Mouse (Mus musculus): ENCODE data around the gene Tbl2. TPM values are rescaled to one million over a fixed set of nuclear protein-coding genes. Genes with fewer than 3 reads are reported as not detected.
A peak's percentile ranks its signal among the peaks of the same experiment; 100 is the strongest.

Tbl2 gene
- polyA plus RNA-seq, 1 experiment = 17.6 TPM

DNA sequence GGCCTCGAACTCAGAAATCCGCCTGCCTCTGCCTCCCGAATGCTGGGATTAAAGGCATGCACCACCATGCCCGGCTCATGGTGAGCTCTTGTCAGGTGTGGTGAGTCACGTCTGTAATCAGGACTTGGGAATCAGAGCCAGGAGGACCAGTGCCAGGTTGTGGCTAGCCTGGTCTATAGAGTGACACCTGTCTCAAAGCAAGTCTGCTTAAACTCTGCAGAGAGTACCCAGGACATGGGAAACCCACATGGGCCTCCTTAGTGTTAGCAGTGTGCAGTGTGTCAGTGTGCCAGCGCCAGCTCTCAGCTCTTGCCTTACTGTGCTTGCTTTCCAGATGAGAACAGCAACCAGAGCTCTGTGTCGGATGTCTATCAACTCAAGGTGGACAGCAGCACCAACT is 30.2 kb downstream of the Tbl2 start:
- Histone ChIP-seq H3K4me3 (replicated peaks; ENCODE audit: insufficient read depth, low read depth, low read length) (no peak overlapping the region), H3K27me3 (ENCODE audit: control insufficient read depth, insufficient read depth, low read length) (no peaks in the 10 kb centered on the region), H3K27ac (ENCODE audit: insufficient read depth, low read length) (peak overlapping the region; percentile 95), H3K4me1 (ENCODE audit: control insufficient read depth, insufficient read depth, low read length) (peaks cover 55% of the 10 kb centered on the region)
- DNase-seq = peak; percentile 66 to 71
- TF ChIP-seq POLR2A (IDR thresholded peaks at IDR 0.05; ENCODE audit: borderline replicate concordance, insufficient read depth, low read length) (no peak), CTCF (IDR thresholded peaks at IDR 0.05; ENCODE audit: borderline replicate concordance, insufficient read depth, low read depth, low read length) (no peak)
- 58% methylated on average over 7 of the region's 7 CpGs for WGBS

DNA sequence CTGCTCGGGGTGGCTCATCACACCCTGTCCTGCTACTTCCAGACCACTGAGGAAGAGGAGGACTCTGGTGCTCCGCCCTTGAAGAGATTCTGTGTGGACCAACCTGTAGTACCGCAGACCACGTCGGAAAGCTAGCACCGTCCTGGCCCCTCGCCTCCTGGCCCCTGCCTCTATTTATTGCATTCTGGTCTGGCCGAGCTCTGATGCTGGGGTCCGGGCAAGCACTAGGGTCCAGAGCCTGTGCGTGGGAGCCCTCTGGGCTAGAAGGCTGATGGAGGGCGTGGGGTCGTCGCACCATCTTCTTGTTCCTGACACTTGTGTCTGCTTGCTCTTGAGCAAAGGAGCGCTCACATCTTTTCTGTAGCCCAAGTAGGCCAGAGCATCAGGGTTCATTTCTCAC is 31.3 kb downstream of the Tbl2 start:
- no peak overlapping the region for H3K4me3 ChIP-seq (replicated peaks; ENCODE audit: insufficient read depth, low read depth, low read length)
- peak overlapping the region; percentile 95 for H3K27ac ChIP-seq (ENCODE audit: insufficient read depth, low read length)
- no peak for DNase-seq
- H3K27me3 ChIP-seq (ENCODE audit: control insufficient read depth, insufficient read depth, low read length) = no peaks in the 10 kb centered on the region
- TF ChIP-seq POLR2A (IDR thresholded peaks at IDR 0.05; ENCODE audit: borderline replicate concordance, insufficient read depth, low read length) (no peak), CTCF (IDR thresholded peaks at IDR 0.05; ENCODE audit: borderline replicate concordance, insufficient read depth, low read depth, low read length) (no peak)
- WGBS = 94% methylated on average over 14 of the region's 14 CpGs
- peaks cover 55% of the 10 kb centered on the region for H3K4me1 ChIP-seq (ENCODE audit: control insufficient read depth, insufficient read depth, low read length)

DNA sequence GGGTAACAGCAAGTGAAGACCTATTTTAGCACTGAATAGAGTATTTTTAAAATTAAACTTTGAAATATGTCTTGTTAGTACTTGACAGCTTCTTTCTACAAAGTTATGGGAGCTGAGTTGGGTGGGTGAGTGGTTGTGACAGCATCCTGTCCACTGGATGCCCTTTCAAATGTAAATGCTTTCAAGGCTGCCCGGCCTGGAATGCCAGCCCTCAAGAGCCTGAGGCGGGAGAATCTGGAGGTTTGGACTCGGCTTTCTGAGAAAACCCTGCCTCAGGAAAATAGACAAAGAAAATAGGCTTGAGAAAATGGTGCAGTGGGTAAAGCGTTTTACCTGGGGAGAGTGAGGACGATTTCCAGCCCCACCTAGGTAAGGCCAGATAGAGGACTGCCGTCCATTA is 32.3 kb downstream of the Tbl2 start:
- H3K27ac ChIP-seq (ENCODE audit: insufficient read depth, low read length) = 0 out of 2 replicates have a peak overlapping the region, but pooled peaks have one; percentile 28
- H3K4me3 ChIP-seq (replicated peaks; ENCODE audit: insufficient read depth, low read depth, low read length) = no peak overlapping the region
- no peak for DNase-seq
- peaks cover 51% of the 10 kb centered on the region for H3K4me1 ChIP-seq (ENCODE audit: control insufficient read depth, insufficient read depth, low read length)
- 65% methylated on average over 6 of the region's 6 CpGs for WGBS
- no peaks in the 10 kb centered on the region for H3K27me3 ChIP-seq (ENCODE audit: control insufficient read depth, insufficient read depth, low read length)
- TF ChIP-seq CTCF (IDR thresholded peaks at IDR 0.05; ENCODE audit: borderline replicate concordance, insufficient read depth, low read depth, low read length) (no peak), POLR2A (IDR thresholded peaks at IDR 0.05; ENCODE audit: borderline replicate concordance, insufficient read depth, low read length) (no peak)

DNA sequence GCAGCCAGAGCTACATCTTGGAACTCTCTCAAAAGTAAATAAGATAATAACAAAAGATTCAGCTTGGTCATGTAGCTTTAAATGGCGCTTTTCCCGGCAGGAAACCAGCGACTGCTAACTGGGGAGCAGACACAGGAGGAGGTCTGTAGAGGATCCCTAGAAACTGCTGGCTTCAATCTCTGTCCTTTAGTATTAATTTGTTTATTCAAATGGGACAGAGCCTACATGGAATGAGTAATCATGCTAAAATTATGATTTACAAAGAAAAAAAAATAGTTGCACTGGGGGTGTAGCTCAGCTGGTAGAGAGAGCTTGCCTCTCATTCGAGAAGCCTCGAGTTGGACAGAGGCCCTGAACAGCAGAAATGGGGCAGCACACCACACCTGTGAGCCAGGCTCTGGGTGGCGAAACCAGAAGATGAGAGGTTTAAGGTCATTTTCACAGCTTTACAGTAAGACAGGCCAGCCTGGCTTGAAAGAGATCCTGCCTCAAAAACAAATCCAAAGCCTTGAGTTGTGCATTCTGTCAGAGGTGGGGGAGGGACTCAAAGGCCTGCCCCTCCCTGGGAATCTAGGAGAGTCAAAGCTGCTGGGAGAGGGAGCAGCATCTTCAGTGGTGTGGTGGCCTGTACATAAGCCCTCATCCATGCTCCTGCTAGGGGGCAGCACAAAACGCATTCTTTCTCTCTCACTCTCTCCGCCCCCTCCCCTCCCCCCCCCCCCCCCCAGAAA is 33.8 kb downstream of the Tbl2 start:
- no peak for TF ChIP-seq CTCF (IDR thresholded peaks at IDR 0.05; ENCODE audit: borderline replicate concordance, insufficient read depth, low read depth, low read length)
- no peak for TF ChIP-seq POLR2A (IDR thresholded peaks at IDR 0.05; ENCODE audit: borderline replicate concordance, insufficient read depth, low read length)
- peaks cover 42% of the 10 kb centered on the region for H3K4me1 ChIP-seq (ENCODE audit: control insufficient read depth, insufficient read depth, low read length)
- WGBS = 24% methylated on average over 8 of the region's 8 CpGs
- DNase-seq = peak in 1 of 2 experiments; percentile 40
- no peaks in the 10 kb centered on the region for H3K27me3 ChIP-seq (ENCODE audit: control insufficient read depth, insufficient read depth, low read length)
- peak overlapping the region; percentile 41; the same call in 1 of the 2 replicates for H3K27ac ChIP-seq (ENCODE audit: insufficient read depth, low read length)
- H3K4me3 ChIP-seq (replicated peaks; ENCODE audit: insufficient read depth, low read depth, low read length) = no peak overlapping the region

DNA sequence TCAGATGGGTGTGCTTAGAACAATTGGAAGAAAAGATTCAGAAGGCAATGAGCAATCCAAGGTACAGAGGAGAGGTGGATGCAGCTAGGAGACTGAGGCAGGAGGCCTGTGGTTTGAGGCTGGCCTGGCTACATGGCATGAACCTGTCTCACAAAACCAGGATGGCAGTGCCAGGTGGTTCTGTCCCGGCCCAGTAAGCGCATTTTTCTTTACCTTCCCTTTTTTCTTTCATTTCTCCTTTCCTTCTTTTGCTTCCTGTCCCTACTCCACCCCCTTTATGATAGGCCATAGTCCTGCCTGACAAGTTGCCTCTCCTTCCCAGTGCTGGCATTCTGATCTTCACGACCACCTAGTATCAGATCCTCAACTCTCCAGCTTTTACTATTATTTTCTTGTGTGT is 35.6 kb downstream of the Tbl2 start:
- Histone ChIP-seq H3K4me1 (ENCODE audit: control insufficient read depth, insufficient read depth, low read length) (peaks cover 33% of the 10 kb centered on the region), H3K27ac (ENCODE audit: insufficient read depth, low read length) (no peak overlapping the region), H3K4me3 (replicated peaks; ENCODE audit: insufficient read depth, low read depth, low read length) (no peak overlapping the region), H3K27me3 (ENCODE audit: control insufficient read depth, insufficient read depth, low read length) (no peaks in the 10 kb centered on the region)
- WGBS = 98% methylated on average over 3 of the region's 3 CpGs
- TF ChIP-seq POLR2A (IDR thresholded peaks at IDR 0.05; ENCODE audit: borderline replicate concordance, insufficient read depth, low read length) (no peak), CTCF (IDR thresholded peaks at IDR 0.05; ENCODE audit: borderline replicate concordance, insufficient read depth, low read depth, low read length) (no peak)
- no peak for DNase-seq

DNA sequence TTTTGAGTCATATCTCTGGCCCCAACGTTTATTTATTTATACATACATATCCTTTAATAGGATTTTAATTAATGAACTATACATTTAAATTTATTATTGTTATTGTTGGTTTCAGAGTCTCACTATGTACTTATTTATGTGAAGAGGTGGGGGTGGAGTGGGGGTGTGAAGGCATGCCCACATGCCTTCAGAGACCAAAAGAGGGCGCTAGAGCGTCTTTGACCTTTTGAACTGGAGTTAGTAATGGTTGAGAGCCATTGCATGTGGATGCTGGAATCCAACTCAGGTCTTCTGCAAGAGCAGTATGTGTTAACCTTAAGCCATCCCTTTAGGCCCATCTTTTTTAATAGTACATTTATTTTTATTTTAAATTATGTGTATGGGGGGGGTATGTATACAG is 36.1 kb downstream of the Tbl2 start:
- H3K27me3 ChIP-seq (ENCODE audit: control insufficient read depth, insufficient read depth, low read length) = no peaks in the 10 kb centered on the region
- WGBS = 42% methylated on average over 3 of the region's 3 CpGs
- H3K4me3 ChIP-seq (replicated peaks; ENCODE audit: insufficient read depth, low read depth, low read length) = no peak overlapping the region
- H3K4me1 ChIP-seq (ENCODE audit: control insufficient read depth, insufficient read depth, low read length) = peaks cover 27% of the 10 kb centered on the region
- TF ChIP-seq POLR2A (IDR thresholded peaks at IDR 0.05; ENCODE audit: borderline replicate concordance, insufficient read depth, low read length) = no peak
- peak; percentile 35; the same call in 1 of the 2 replicates for TF ChIP-seq CTCF (IDR thresholded peaks at IDR 0.05; ENCODE audit: borderline replicate concordance, insufficient read depth, low read depth, low read length)
- no peak overlapping the region for H3K27ac ChIP-seq (ENCODE audit: insufficient read depth, low read length)
- no peak for DNase-seq

DNA sequence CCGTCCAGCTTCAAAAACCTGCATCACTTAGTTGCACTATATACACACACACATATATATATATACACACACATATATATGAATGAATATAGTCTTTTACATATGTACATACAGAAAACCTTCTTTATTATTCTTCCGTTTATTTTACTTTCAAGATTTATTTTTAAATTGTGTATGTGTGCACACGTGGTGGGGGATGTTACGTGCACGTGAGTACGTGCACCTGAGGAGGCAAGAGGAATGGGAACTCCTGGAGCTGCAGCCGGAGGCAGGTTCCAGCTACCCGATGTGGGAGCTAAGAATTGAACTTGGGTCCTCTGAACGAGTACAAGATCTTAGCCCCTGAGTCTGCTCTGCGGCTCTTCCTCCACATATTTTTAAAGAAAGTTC is 36.8 kb downstream of the Tbl2 start:
- H3K27ac ChIP-seq (ENCODE audit: insufficient read depth, low read length) = peak overlapping the region; percentile 89
- no peak for DNase-seq
- H3K27me3 ChIP-seq (ENCODE audit: control insufficient read depth, insufficient read depth, low read length) = no peaks in the 10 kb centered on the region
- no peak for TF ChIP-seq POLR2A (IDR thresholded peaks at IDR 0.05; ENCODE audit: borderline replicate concordance, insufficient read depth, low read length)
- no peak for TF ChIP-seq CTCF (IDR thresholded peaks at IDR 0.05; ENCODE audit: borderline replicate concordance, insufficient read depth, low read depth, low read length)
- H3K4me1 ChIP-seq (ENCODE audit: control insufficient read depth, insufficient read depth, low read length) = peaks cover 21% of the 10 kb centered on the region
- WGBS = 13% methylated on average over 10 of the region's 10 CpGs
- peak overlapping the region; percentile 55 for H3K4me3 ChIP-seq (replicated peaks; ENCODE audit: insufficient read depth, low read depth, low read length)
